Mouse (Mus musculus) heart, embryonic 15.5 days (tissue): ENCODE data around the gene Asxl2. TPM values are rescaled to one million over a fixed set of nuclear protein-coding genes. Genes with fewer than 3 reads are reported as not detected.

ENCODE experiments used
- ATAC-seq: fragments of 200-750 bp; cut with Nextera tagmentation; replicated peaks from 2 replicates; pipeline ENCODE4 v1.8.0; 2017; ENCODE audit warnings: low read depth, moderate TSS enrichment; ENCODE audit not compliant: insufficient number of reproducible peaks, insufficient read depth, low FRiP score
- H3K27ac ChIP-seq: fragments of 300-500 bp; sonication (generic); 2 replicates; pipeline ENCODE4 v1.5.1; 2015; ENCODE audit warnings: mild to moderate bottlenecking, inconsistent platforms
- H3K27me3 ChIP-seq: fragments of 300-500 bp; sonication (generic); 2 replicates; pipeline ENCODE4 v1.6.1; 2015; ENCODE audit warnings: inconsistent platforms
- H3K36me3 ChIP-seq: fragments of 300-500 bp; sonication (generic); 2 replicates; pipeline ENCODE4 v1.6.1; 2015; ENCODE audit warnings: mild to moderate bottlenecking, inconsistent platforms
- H3K4me1 ChIP-seq: fragments of 300-500 bp; sonication (generic); replicated peaks from 2 replicates; pipeline ENCODE4 v1.6.1; 2015; ENCODE audit warnings: inconsistent platforms
- H3K4me2 ChIP-seq: fragments of 300-500 bp; sonication (generic); 2 replicates; pipeline ENCODE4 v1.6.1; 2015; ENCODE audit warnings: inconsistent platforms, mild to moderate bottlenecking, moderate library complexity
- H3K4me3 ChIP-seq: fragments of 300-500 bp; sonication (generic); 2 replicates; pipeline ENCODE4 v1.5.1; 2015; ENCODE audit warnings: mild to moderate bottlenecking, inconsistent platforms
- H3K9ac ChIP-seq: fragments of 300-500 bp; sonication (generic); 2 replicates; pipeline ENCODE4 v1.6.1; 2015; ENCODE audit warnings: mild to moderate bottlenecking, inconsistent platforms
- H3K9me3 ChIP-seq: fragments of 300-500 bp; sonication (generic); replicated peaks from 2 replicates; pipeline ENCODE4 v1.6.1; 2016; ENCODE audit warnings: inconsistent platforms
- WGBS: fragments of 180-500 bp; shearing (Covaris S2); methylation state at CpG from one replicate; pipeline ENCODE4 v1.1.7; 2015; ENCODE audit warnings: mixed read lengths; 5-methylcytosine and 5-hydroxymethylcytosine counted together
- polyA plus RNA-seq: library from polyadenylated mRNA; unstranded; fragments of >200 nt; fragmentation: Nextera tagmentation; extraction: Ambion mirVana; gene quantifications from 2 replicates; pipeline ENCODE4 v1.2.1, GENCODE M21; 2015

Asxl2 gene
- 14.0 and 14.4 TPM in 2 replicates for polyA plus RNA-seq

DNA sequence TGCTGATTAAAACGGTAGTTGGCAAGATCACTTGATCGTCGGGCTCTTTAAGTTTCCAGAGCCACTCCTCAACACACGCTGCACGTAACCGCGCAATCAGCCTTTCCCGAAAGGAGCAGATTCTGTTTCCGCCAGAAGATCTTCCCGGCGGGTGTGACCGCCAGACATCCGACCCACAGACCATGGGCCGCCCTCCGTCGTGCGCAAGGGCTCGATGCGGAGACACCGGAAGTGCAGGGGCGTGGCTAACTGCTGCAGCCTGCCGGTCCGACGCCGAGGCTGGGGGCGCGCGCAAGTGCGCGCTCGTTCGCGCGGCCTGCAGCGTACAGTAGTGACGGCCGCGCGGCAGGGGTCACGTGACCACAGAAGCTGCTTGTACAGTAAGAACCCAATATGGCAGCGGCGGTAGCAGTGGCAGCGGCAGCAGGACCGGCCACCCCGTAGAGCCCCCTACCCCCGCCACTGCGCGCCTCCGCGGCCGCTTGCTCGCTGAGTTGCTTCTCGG is at the start of gene Asxl2:
Asxl2 (plus strand) TSS at position 328 of the 505 bp plus-strand sequence.
- Histone ChIP-seq H3K4me1 (peaks cover 28% of the 10 kb centered on the region), H3K9me3 (no peaks in the 10 kb centered on the region), H3K4me3 (peak within 1 kb of the TSS; percentile 88), H3K27me3 (no peaks in the 10 kb centered on the region), H3K4me2 (peak within 1 kb of the TSS; percentile 68), H3K27ac (peak within 1 kb of the TSS; percentile 97), H3K36me3 (no peaks in the 10 kb centered on the region), H3K9ac (peak within 1 kb of the TSS; percentile 95)
- peak; percentile 93 for ATAC-seq
- WGBS: under 1% methylated on average over 53 of the region's 53 CpGs

DNA sequence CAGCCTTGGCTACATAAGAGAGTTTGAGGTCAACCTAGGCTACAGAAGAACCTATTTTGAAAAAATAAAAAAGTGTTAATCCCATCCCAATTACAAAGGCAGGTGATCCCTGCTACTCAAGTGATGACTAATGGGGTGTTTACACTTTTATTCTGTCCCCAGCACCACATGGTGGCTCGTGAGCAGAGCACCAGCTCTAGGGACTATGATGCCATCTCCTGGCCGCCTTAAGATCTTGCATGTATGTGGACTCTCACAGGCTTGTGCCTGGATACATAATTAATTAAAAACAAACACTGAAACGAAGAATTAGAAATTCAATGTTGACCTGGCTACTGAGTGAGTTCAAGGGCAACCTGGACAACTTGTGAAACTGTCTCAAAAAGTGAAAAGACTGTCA is 49.5 kb upstream of the Asxl2 start:
- H3K27me3 ChIP-seq: no peaks in the 10 kb centered on the region
- no peak overlapping the region for H3K27ac ChIP-seq
- H3K9me3 ChIP-seq: no peaks in the 10 kb centered on the region
- H3K4me1 ChIP-seq: no peaks in the 10 kb centered on the region
- 36% methylated on average over 3 of the region's 3 CpGs for WGBS
- no peaks in the 10 kb centered on the region for H3K36me3 ChIP-seq
- no peak for ATAC-seq
- H3K9ac ChIP-seq: no peak overlapping the region
- no peak overlapping the region for H3K4me2 ChIP-seq
- no peak overlapping the region for H3K4me3 ChIP-seq

DNA sequence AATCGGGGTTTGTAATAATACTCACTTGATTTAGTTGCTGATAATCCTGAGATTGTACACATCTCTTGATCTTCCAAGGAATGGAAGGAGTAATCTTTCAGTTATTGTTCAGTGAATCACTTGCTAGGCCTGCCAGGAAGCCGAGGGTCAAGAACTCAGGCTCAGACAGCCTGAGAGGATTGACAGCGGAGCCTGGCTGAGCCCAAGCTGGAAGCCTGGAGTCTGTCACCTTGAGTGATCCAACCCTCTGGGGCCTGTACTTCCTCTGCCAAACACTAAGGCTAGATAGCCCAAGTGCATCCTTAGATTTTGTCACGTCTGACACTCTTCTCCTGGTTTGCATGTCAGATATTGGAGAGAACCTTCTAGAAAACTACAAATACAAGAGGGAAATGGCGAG is 48.9 kb upstream of the Asxl2 start:
- Histone ChIP-seq H3K36me3 (no peaks in the 10 kb centered on the region), H3K9me3 (no peaks in the 10 kb centered on the region), H3K4me2 (no peak overlapping the region), H3K9ac (no peak overlapping the region), H3K4me3 (no peak overlapping the region), H3K27ac (no peak overlapping the region), H3K27me3 (no peaks in the 10 kb centered on the region), H3K4me1 (no peaks in the 10 kb centered on the region)
- 54% methylated on average over 5 of the region's 5 CpGs for WGBS
- no peak for ATAC-seq

DNA sequence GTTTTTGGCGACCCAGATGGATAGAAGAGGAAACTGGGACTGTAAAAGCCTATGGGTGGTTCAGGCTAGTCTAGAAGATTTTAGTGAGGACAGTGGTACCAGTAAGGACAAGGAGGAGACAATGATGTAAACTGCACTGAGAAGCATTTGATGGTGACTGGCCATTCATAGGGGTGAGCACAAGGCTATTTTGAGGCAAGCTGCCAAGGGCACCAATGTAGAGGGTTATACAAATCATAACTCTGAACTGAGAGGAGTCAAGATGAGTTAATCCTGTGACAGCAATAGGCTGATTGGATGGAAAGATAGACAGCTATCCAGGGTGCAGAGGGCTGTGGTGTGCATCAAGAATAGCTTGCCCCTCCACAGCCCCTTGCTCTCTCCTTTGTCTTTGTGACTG is 41.8 kb upstream of the Asxl2 start:
- WGBS: 57% methylated on average over 1 of the region's 1 CpGs
- ATAC-seq: no peak

DNA sequence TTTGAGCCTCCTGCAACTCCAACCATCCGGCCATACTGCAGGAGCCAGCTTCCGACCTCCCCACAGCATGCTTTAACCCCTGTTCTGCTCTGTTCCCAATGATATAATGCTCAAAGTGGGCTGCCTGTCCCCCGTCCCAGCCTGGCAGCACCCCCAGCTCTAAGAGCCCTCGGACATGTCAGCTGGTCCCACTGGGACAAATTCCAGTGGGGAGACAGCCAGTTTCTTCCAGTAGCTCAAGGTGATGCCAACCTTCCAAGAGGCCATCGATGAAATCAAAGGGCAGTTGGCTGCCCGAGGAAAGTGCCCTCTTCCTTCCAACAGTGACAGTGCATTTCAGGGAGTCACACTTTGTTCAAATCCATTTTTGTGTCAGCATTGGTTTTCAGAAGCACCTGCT is 41.4 kb upstream of the Asxl2 start:
- no peak overlapping the region for H3K4me2 ChIP-seq
- no peak for ATAC-seq
- 74% methylated on average over 6 of the region's 6 CpGs for WGBS
- H3K4me1 ChIP-seq: peaks cover 6% of the 10 kb centered on the region
- no peaks in the 10 kb centered on the region for H3K27me3 ChIP-seq
- H3K27ac ChIP-seq: no peak overlapping the region
- peaks cover 9% of the 10 kb centered on the region; the same call in 1 of the 2 replicates for H3K36me3 ChIP-seq
- H3K9ac ChIP-seq: no peak overlapping the region
- H3K4me3 ChIP-seq: no peak overlapping the region
- H3K9me3 ChIP-seq: no peaks in the 10 kb centered on the region

More for the DNA sequence above, 41.8 kb upstream of the Asxl2 start:
- Histone ChIP-seq H3K27ac (no peak overlapping the region), H3K4me3 (no peak overlapping the region), H3K9me3 (no peaks in the 10 kb centered on the region), H3K4me2 (no peak overlapping the region), H3K9ac (no peak overlapping the region), H3K36me3 (peaks cover 9% of the 10 kb centered on the region; the same call in 1 of the 2 replicates), H3K4me1 (peaks cover 6% of the 10 kb centered on the region), H3K27me3 (no peaks in the 10 kb centered on the region)

DNA sequence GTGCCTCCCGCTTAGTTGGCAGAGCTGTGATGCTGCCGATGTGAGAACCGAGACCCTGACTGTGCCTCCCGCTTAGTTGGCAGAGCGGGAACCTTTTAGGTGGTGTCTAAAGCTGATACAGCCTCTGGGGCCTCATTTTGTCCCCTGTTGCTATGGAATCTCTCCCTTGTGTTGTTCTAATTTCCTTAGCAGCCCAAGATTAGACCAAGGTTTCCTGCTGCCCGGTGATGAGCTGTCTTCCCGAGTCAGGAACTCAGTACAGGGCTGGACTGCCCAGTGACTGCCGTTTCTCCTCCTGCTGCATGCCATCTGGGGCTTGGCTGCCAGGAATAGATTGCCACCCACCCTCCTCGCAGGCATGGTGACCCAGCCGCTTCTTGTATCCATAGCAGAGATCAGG is 40.7 kb upstream of the Asxl2 start:
- Histone ChIP-seq H3K27me3 (no peaks in the 10 kb centered on the region), H3K36me3 (peaks cover 9% of the 10 kb centered on the region; the same call in 1 of the 2 replicates), H3K4me2 (no peak overlapping the region), H3K4me3 (no peak overlapping the region), H3K27ac (no peak overlapping the region), H3K9ac (no peak overlapping the region), H3K4me1 (peaks cover 6% of the 10 kb centered on the region), H3K9me3 (no peaks in the 10 kb centered on the region)
- 0 out of 2 replicates have a peak, but pooled peaks have one; percentile 57 for ATAC-seq
- 43% methylated on average over 10 of the region's 10 CpGs for WGBS

DNA sequence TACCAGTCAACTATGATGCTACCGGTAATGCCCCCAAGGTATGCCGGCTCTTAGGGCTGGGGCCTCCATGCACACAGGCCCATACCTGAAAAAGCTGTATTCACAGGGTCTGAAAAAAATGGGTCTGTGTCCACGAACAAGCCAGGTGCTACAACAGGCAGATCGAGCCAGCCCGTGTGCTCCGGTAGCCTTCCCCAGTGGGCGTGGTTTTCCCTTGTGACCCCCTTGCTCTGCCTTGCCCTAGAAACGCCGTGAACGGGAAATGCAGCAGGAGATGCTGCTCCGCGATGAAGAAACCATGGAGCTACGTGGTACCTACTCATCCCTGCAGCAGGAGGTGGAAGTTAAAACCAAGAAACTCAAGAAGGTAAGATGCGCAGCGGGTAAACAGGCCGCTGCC is 38.8 kb upstream of the Asxl2 start:
- Histone ChIP-seq H3K9ac (no peak overlapping the region), H3K4me2 (no peak overlapping the region), H3K4me3 (no peak overlapping the region), H3K27me3 (no peaks in the 10 kb centered on the region), H3K4me1 (peaks cover 6% of the 10 kb centered on the region), H3K36me3 (peaks cover 9% of the 10 kb centered on the region; the same call in 1 of the 2 replicates), H3K9me3 (no peaks in the 10 kb centered on the region), H3K27ac (no peak overlapping the region)
- ATAC-seq: no peak
- 88% methylated on average over 16 of the region's 16 CpGs for WGBS

DNA sequence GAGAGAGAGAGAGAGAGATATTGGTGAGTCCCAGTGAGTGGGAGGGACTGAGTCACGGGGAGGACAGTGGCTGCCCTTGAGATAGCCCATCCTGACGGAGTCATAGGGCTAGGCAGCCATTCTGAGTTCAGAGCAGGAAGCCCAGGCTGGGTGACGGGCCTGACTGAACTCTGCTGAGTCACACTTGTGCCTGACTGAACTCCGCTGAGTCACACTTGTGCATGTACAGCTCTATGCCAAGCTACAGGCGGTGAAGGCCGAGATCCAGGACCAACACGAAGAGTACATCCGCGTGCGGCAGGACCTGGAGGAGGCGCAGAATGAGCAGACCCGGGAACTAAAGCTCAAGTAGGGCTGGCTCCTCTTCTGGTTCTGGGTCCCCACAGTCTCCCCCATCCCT is 37.3 kb upstream of the Asxl2 start:
- no peak for ATAC-seq
- Histone ChIP-seq H3K27ac (no peak overlapping the region), H3K9me3 (no peaks in the 10 kb centered on the region), H3K4me3 (no peak overlapping the region), H3K36me3 (peaks cover 9% of the 10 kb centered on the region; the same call in 1 of the 2 replicates), H3K4me2 (no peak overlapping the region), H3K27me3 (no peaks in the 10 kb centered on the region), H3K9ac (no peak overlapping the region), H3K4me1 (peaks cover 6% of the 10 kb centered on the region)
- WGBS: 89% methylated on average over 12 of the region's 12 CpGs

DNA sequence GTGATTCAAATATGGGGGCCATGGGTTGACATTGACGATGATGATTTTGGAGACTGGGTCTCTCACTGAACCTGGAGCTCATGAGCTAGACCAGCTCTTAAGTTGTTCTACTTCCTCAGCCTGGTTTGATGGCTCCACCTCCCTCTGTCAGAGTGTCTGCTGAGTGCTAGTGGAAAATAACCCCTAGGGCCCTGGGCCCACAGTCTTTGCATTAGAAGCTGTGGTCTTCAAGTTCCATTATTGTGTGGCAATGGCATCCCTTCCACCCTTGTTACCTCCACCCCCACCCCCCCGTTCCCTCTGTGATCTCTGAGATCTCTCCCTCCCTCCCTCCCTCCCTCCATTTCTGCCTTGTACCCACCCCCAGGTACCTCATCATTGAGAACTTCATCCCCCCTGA is 36.6 kb upstream of the Asxl2 start:
- H3K4me2 ChIP-seq: no peak overlapping the region
- H3K4me1 ChIP-seq: peaks cover 6% of the 10 kb centered on the region
- H3K27ac ChIP-seq: no peak overlapping the region
- H3K9me3 ChIP-seq: no peaks in the 10 kb centered on the region
- no peaks in the 10 kb centered on the region for H3K27me3 ChIP-seq
- no peak overlapping the region for H3K9ac ChIP-seq
- H3K36me3 ChIP-seq: peaks cover 9% of the 10 kb centered on the region; the same call in 1 of the 2 replicates
- ATAC-seq: no peak
- H3K4me3 ChIP-seq: no peak overlapping the region
- 79% methylated on average over 2 of the region's 2 CpGs for WGBS

DNA sequence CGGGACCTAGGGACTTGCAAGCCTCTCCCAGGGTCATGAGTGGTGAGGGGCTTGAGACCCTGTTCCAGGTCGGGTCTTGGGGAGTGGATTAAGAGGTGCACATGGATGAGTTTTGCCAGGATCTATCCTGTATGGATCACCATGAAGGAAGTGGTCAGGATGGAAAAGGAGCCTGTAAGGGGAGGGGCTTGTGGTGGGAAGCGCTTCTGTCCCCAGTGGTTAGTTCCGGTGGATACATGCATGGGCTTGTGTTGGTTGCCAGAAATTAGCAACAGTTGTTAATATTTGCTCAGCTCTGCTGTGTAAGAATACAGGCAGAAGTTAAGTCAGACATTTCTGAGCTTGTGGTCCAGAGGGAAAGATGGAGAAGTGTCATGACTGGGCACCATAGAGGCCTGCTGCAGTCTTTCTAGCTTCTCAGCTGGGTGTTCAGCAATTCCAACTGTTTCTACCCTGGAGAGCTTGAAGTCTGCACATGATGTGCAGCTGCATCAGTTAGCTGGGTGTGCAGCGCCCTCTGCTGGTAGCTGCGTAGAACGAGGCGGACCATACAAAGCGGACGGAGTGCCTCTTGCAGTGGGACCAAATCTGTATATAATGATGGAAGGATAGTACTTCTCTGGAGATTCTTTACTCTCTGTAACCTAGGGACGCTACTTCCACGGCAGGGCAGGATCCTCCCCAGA is 35.9 kb upstream of the Asxl2 start:
- Histone ChIP-seq H3K36me3 (peaks cover 9% of the 10 kb centered on the region; the same call in 1 of the 2 replicates), H3K9me3 (no peaks in the 10 kb centered on the region), H3K9ac (no peak overlapping the region), H3K4me3 (no peak overlapping the region), H3K27me3 (no peaks in the 10 kb centered on the region), H3K4me1 (peaks cover 5% of the 10 kb centered on the region), H3K27ac (no peak overlapping the region), H3K4me2 (no peak overlapping the region)
- ATAC-seq: peak; percentile 51; the same call in 1 of the 2 replicates
- 29% methylated on average over 12 of the region's 12 CpGs for WGBS

DNA sequence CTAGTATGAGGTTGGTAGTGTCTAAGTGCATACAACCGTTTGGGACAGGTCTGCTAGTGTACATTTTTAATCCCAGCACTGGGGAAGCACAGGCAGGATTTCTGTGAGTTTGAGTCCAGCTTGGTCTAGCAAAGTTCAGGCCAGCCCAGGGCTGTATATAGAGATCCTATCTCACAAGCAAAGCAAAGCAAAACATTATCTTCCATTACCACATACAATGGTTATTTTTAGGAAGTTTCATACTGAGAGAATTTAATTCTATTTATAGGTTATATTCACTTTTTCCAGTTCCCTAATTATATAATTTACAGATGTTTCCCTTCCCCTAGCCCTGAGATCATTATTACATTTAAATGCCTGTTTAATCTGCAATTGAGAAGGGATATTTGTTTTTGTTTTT is 35.4 kb upstream of the Asxl2 start:
- H3K4me2 ChIP-seq: no peak overlapping the region
- peaks cover 9% of the 10 kb centered on the region; the same call in 1 of the 2 replicates for H3K36me3 ChIP-seq
- no peaks in the 10 kb centered on the region for H3K27me3 ChIP-seq
- ATAC-seq: no peak
- no peaks in the 10 kb centered on the region; the same call in 1 of the 2 replicates for H3K4me1 ChIP-seq
- H3K4me3 ChIP-seq: no peak overlapping the region
- no peak overlapping the region for H3K9ac ChIP-seq
- WGBS: 68% methylated on average over 1 of the region's 1 CpGs
- no peak overlapping the region for H3K27ac ChIP-seq
- no peaks in the 10 kb centered on the region for H3K9me3 ChIP-seq

DNA sequence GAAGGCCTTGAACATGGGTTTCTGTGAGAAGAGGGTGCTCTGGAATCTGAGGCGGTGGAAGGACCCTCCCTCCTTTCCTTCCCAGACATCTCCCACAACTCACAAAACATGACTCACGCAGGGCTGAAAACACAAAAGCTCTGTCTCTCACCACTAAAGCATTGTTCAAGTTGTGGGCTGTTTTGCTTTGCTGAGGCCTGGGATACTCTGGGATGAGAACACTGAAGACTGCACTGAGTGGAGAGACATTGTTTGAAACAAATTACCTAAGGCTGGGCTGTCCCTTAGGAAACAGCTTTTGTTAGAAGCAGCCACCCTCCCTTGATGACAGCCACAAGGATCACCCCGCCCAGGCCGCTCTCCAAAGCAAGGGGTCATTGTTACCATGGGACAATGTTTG is 33.5 kb upstream of the Asxl2 start:
- no peaks in the 10 kb centered on the region for H3K9me3 ChIP-seq
- no peak overlapping the region; the same call in 1 of the 2 replicates for H3K27ac ChIP-seq
- peaks cover 5% of the 10 kb centered on the region; the same call in 1 of the 2 replicates for H3K36me3 ChIP-seq
- no peak overlapping the region for H3K4me2 ChIP-seq
- H3K9ac ChIP-seq: no peak overlapping the region
- no peaks in the 10 kb centered on the region for H3K27me3 ChIP-seq
- 55% methylated on average over 4 of the region's 4 CpGs for WGBS
- no peak overlapping the region for H3K4me3 ChIP-seq
- no peak for ATAC-seq
- H3K4me1 ChIP-seq: no peaks in the 10 kb centered on the region; the same call in 1 of the 2 replicates
